Mouse (Mus musculus) lung, adult 2 months (tissue): ENCODE results near the gene Igfbp6.

Source experiments
- CTCF ChIP-seq: fragments of 200-500 bp; IDR thresholded peaks from 2 replicates; pipeline ENCODE4 v1.5.1; 2011; ENCODE audit warnings: mild to moderate bottlenecking, low read length, control low read depth; ENCODE audit not compliant: insufficient read depth
- POLR2A ChIP-seq: fragments of 200-500 bp; IDR thresholded peaks from 2 replicates; pipeline ENCODE4 v1.6.1; 2011; ENCODE audit warnings: low read depth, mild to moderate bottlenecking, control low read depth, low read length, borderline replicate concordance; ENCODE audit errors: extremely low read depth

- TF ChIP-seq CTCF: no peak
- TF ChIP-seq POLR2A: no peak
These were observed 48.7 kb downstream of the Igfbp6 start for GRCm38 (mm10) chr15:102192820-102193386.
